Mouse (Mus musculus) large intestine, adult 2 months (tissue): ENCODE measurements around the gene Fahd2a. TPM values are rescaled to one million over a fixed set of nuclear protein-coding genes. Genes with fewer than 3 reads are reported as not detected.

Source experiments
- DNase-seq: peaks from one replicate; pipeline ENCODE4 v3.0.0-alpha.2; 2012; ENCODE audit warnings: low read depth, low spot score
- WGBS: fragments of 180-500 bp; shearing (Covaris S2); methylation state at CpG from one replicate; pipeline ENCODE4 v1.1.7; 2018; 5-methylcytosine and 5-hydroxymethylcytosine counted together
- polyA plus RNA-seq: library from polyadenylated mRNA; depleted of rRNA; stranded (reverse); fragments of >200 nt; gene quantifications from 2 replicates; pipeline ENCODE4 v1.2.3, GENCODE M21; 2012; rRNA removed

The Fahd2a gene
- polyA plus RNA-seq = 10.9 and 11.6 TPM in 2 replicates

DNA sequence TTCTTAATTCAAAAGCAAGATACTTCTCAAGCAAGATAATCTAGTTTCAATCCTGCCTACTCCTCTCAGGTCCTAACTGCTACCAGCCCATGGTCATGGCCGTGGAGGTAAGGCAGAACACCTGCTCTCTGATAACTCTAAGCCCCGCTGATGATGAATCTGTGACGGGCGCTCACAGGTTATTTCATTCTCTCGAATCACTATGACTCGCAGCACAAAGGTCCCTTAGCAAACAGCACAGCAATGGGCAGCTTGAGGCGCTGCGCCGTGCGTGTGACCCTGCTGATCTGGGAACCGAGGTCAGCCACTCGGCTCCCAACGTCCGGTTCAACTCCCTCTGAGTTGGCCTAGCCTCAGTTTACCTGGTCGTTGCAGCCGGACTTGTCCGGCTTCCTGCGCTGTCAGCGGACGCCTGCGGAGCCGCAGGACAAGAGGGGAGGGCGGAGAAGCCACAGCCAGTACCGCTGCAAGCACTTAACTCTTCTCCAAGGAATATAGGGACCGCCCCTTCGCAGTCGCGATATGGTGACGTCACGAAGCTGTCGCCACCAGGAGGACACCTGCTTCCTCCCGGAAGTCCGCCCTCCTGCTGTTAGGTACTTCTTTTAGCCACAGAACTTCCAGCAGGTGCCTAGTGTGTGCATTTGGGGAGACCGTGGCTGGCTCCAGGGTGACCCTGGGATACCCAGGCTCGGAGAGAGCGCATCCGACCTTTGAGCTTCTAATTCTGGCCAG, at the start of gene Fahd2a:
TSS of gene Fahd2a (minus strand) at position 511 of the 735 bp plus-strand sequence.
- 2% methylated on average over 37 of the region's 37 CpGs for WGBS
- peak; percentile 78 for DNase-seq

- DNase-seq = no peak
- 12% methylated on average over 19 of the region's 19 CpGs for WGBS
Measured at GRCm38 (mm10) chr2:127484476-127485170, 40.3 kb upstream of the Fahd2a start.

GRCm38 (mm10) chr2:127483001-127483400, 38.6 kb upstream of the Fahd2a start:
- no peak for DNase-seq
- WGBS = 3% methylated on average over 21 of the region's 21 CpGs

DNA sequence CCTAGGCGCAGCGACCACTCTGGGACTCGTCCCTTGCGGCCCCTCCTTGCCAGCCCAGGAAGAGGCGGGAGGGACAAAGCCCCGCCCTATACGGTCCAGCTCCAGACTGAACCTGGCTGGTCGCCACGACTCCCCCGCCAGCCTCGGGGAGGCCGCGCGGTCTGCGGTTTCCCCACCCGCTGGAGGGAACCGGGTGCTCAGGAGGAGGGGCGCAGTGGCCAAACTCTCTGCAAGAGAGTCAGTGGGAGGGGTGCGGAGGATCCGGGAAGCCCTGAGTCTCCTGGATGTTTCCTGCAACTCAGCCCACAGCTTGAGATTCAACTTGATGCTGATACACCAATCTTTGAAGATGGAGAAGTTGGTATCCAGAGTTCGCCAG, 38.2 kb upstream of the Fahd2a start:
- WGBS = under 1% methylated on average over 21 of the region's 21 CpGs
- no peak for DNase-seq

- no peak for DNase-seq
- WGBS = 2% methylated on average over 59 of the region's 59 CpGs
Measured at GRCm38 (mm10) chr2:127481841-127482532, 37.6 kb upstream of the Fahd2a start.

DNA sequence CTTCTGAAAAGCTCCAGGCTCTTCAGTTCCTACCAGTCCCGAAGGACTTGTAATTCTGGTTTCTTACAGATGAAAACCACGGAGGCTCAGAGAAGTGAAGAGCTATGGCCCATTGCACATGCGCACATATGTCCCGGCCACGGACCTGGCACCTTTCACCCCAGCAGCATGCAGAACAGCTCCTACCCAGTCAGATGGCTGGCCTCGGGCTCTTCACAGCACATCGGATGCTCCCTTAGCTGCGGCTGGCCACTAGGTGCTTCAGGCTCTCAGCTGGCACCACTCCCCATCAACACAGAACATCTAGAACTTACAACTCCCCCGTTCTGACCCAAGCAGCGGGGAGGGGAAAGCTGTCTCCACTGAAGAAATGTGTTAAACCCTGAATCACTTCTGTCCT, 35.4 kb upstream of the Fahd2a start:
- WGBS = 65% methylated on average over 10 of the region's 10 CpGs
- DNase-seq = no peak

DNA sequence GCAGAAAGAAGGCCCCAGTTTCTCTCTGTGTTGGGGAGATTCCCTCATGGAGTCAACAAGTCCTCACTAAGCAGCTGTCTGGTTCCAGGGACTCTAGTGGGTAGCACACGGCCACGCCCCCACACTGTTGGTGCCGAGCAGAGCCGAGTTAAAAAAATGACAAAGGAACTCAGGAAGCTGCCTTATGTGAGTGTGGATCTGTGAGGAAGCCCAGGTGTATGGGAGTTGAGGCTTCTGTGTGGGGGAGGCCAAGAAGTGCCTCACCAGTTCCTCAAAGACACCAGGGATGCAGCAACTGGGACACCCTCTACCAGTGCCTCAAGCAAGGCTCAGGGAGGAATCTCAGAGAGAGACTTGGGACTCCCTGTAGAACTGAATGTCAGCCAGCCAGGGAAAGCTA, 34.8 kb upstream of the Fahd2a start:
- no peak for DNase-seq
- WGBS = 61% methylated on average over 4 of the region's 4 CpGs

GRCm38 (mm10) chr2:127472279-127472678, 27.9 kb upstream of the Fahd2a start:
- DNase-seq = no peak
- WGBS = 54% methylated on average over 3 of the region's 3 CpGs

DNA sequence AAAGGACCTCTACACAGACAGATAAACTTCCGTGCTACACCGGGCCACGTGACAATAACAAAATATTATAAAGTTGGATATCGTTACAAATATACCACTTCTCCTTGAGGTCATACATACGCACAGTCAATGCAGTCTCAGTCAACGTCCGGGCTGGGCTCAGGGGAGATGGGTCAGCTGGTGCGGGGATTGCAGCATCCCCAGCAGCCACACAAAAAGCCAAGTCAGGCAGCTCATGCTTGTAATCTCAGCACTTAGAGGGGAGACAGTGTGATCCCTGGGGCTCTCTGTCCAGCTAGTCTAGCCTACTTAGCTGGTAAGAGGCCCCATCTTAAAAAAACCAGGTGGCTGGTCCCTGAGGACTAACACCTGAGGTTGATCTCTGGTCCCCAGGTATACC, 26.9 kb upstream of the Fahd2a start:
- no peak for DNase-seq
- WGBS = 77% methylated on average over 8 of the region's 8 CpGs

- no peak for DNase-seq
- 76% methylated on average over 10 of the region's 10 CpGs for WGBS
Measured at GRCm38 (mm10) chr2:127470661-127471060, 26.3 kb upstream of the Fahd2a start.

GRCm38 (mm10) chr2:127470183-127470582, 25.8 kb upstream of the Fahd2a start:
- WGBS = 79% methylated on average over 5 of the region's 5 CpGs
- DNase-seq = no peak

DNA sequence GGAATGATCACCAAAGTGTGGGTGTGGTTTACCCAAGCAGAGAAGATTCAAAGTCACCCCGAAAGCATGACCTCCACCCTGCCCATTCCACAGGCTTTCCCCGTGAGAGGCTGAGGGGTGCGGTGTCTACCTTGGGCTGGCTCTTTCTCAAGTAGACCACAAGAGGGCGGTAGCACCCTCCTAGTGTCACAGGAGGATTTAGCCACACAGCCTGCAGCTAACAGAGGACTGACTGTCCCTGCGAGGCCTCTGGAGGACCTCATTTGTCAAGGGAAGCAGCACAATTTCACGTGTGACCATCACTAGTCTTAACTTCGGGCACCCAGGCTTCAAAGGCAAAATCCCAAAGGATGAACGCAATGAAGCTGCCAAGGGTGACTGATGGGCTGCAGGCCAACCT, 17.9 kb upstream of the Fahd2a start:
- peak; percentile 29 for DNase-seq
- whole genome bisulfite sequencing = 10% methylated on average over 8 of the region's 8 CpGs

- 54% methylated on average over 9 of the region's 9 CpGs for WGBS
Measured at GRCm38 (mm10) chr2:127461351-127461750, 17.0 kb upstream of the Fahd2a start.

GRCm38 (mm10) chr2:127459341-127459740, 15.0 kb upstream of the Fahd2a start:
- DNase-seq = no peak
- WGBS = 76% methylated on average over 2 of the region's 2 CpGs

More at GRCm38 (mm10) chr2:127461351-127461750, 17.0 kb upstream of the Fahd2a start:
- no peak for DNase-seq

- peak; percentile 29 for DNase-seq
- 4% methylated on average over 5 of the region's 5 CpGs for WGBS
Measured at GRCm38 (mm10) chr2:127453764-127454163, 9.4 kb upstream of the Fahd2a start.

DNA sequence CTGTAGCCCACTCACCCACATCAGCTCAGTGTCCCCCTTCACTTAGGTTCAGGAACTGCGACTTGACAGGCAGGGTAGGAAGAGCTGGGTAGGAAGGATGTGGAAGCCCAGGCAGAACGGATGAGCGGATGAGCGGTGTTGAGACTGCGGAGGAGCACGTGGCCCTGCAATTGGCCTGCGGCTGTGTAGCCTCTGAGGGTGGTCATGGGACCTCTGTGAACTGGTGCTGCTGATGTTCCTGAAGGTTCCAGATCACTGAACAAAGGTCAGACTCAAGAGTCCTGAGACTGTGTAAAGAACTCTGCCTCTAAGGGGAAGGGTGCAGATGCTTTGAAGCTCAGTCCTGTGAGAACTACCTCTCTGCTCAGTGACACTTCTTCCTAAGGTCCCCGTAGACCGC, 8.8 kb upstream of the Fahd2a start:
- DNase-seq = no peak
- WGBS = 76% methylated on average over 9 of the region's 9 CpGs

- no peak for DNase-seq
Measured at GRCm38 (mm10) chr2:127451748-127452147, 7.4 kb upstream of the Fahd2a start.

DNA sequence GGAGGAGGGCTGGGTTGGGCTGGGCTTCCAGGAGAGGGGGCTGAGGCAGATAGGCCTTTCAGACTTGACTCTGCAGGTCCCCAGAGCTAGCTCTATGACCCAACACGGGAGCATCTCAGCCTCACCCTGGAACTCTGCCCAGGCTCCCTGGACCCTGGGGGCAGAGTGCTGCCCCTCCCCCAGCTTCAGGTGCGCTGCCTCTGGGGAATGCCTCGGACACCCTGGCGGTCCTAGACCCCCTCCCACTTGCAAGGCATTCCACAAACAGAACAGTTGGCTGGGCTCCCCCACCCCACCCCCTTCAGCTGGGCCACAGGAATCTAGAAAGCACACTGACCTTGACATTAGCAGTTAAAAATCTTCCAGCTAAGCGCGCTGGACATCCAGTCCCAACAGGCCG, 5.3 kb upstream of the Fahd2a start:
- WGBS = 15% methylated on average over 7 of the region's 7 CpGs
- no peak for DNase-seq

More at GRCm38 (mm10) chr2:127451748-127452147, 7.4 kb upstream of the Fahd2a start:
- 16% methylated on average over 6 of the region's 6 CpGs for WGBS

DNA sequence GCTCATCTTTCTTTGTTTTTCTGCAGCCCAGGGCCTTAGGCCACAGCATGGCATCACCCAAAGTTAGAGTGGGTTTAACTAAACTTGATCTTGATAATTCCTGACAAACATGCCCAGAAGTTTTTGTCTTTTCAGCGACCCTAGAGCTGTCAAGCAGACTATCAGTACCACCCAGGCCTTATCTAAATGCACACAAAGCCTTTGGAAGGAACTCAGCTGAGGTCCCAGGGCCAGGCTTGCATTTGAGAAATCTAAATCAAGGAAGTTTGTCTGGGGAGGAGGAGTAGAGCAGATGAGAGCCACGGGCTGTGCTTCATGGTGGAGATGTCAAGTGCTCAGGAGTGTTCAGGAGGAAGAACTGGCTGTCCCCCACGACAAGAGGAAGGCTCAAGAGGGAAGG, 2.5 kb upstream of the Fahd2a start:
- DNase-seq = no peak
- 42% methylated on average over 3 of the region's 3 CpGs for WGBS

DNA sequence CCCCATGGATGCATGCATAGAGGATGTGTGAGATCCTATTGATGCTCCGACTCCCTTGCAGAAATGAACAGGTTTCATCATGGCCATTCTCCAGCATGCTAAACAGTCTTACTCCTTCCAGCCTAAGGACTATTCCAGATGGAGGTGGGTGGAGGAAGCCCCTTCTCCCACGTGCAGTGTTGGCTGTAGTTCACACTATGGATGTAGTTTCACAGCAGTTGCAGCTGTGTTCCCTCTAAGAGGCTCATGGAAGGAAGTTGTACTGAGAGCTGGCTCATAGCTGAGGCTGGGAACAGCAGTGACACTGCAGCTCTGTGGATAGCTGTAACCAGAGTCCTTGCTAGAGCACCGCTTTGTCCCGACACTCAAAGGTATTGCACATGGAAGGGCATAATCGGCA, 6.7 kb downstream of the Fahd2a start:
- 87% methylated on average over 5 of the region's 5 CpGs for WGBS
- no peak for DNase-seq

- WGBS = 92% methylated on average over 2 of the region's 2 CpGs
- DNase-seq = no peak
Measured at GRCm38 (mm10) chr2:127435554-127435953, 8.8 kb downstream of the Fahd2a start.
